Mouse (Mus musculus) liver, postnatal 0 days (tissue): Measurements from ENCODE around the gene Rbm3.

Experiments
- CTCF ChIP-seq: sonication (generic); IDR thresholded peaks from 2 replicates; pipeline ENCODE4 v1.5.1; 2016; ENCODE audit warnings: antibody characterized with exemption, low read depth
- EP300 ChIP-seq: IDR thresholded peaks from 2 replicates; pipeline ENCODE4 v1.6.1; 2016; ENCODE audit warnings: antibody characterized with exemption, low read depth, mild to moderate bottlenecking

- TF ChIP-seq CTCF = no peak
- no peak for TF ChIP-seq EP300
These were observed 18.8 kb upstream of the Rbm3 start for GRCm38 (mm10) chrX:8164471-8164870.
